Mouse (Mus musculus) intestine, postnatal 0 days (tissue): ENCODE data around the gene Srxn1. TPM values are rescaled to one million over a fixed set of nuclear protein-coding genes. Genes with fewer than 3 reads are reported as not detected.

Source experiments
- ATAC-seq: fragments of 200-750 bp; cut with Nextera tagmentation; 2 replicates; pipeline ENCODE4 v1.8.0; 2017; ENCODE audit warnings: mild to moderate bottlenecking, moderate TSS enrichment, moderate library complexity
- H3K27ac ChIP-seq: fragments of 300-500 bp; sonication (generic); 2 replicates; pipeline ENCODE4 v1.5.1; 2014; ENCODE audit warnings: mild to moderate bottlenecking, low read depth, low read length, moderate library complexity
- H3K27me3 ChIP-seq: fragments of 300-500 bp; sonication (generic); replicated peaks from 2 replicates; pipeline ENCODE4 v1.6.1; 2014; ENCODE audit warnings: low read length, mixed read lengths; ENCODE audit not compliant: control insufficient read depth, insufficient read depth
- H3K36me3 ChIP-seq: fragments of 300-500 bp; sonication (generic); 2 replicates; pipeline ENCODE4 v1.6.1; 2014; ENCODE audit warnings: mild to moderate bottlenecking, moderate library complexity; ENCODE audit not compliant: control insufficient read depth, insufficient read depth
- H3K4me1 ChIP-seq: fragments of 300-500 bp; sonication (generic); replicated peaks from 2 replicates; pipeline ENCODE4 v1.6.1; 2014; ENCODE audit warnings: antibody characterized with exemption, low read length, mixed read lengths; ENCODE audit not compliant: control insufficient read depth, insufficient read depth
- H3K4me2 ChIP-seq: fragments of 300-500 bp; sonication (generic); replicated peaks from 2 replicates; pipeline ENCODE4 v1.6.1; 2014; ENCODE audit warnings: low read depth, mild to moderate bottlenecking, moderate library complexity
- H3K4me3 ChIP-seq: fragments of 300-500 bp; sonication (generic); 2 replicates; pipeline ENCODE4 v1.5.1; 2014; ENCODE audit warnings: low read depth, low read length
- H3K9ac ChIP-seq: fragments of 300-500 bp; sonication (generic); 2 replicates; pipeline ENCODE4 v1.6.1; 2014; ENCODE audit warnings: mild to moderate bottlenecking, low read depth, low read length
- H3K9me3 ChIP-seq: fragments of 300-500 bp; sonication (generic); 2 replicates; pipeline ENCODE4 v1.6.1; 2016; ENCODE audit warnings: mixed run types; ENCODE audit not compliant: control insufficient read depth
- CTCF ChIP-seq: sonication (generic); IDR thresholded peaks from 2 replicates; pipeline ENCODE4 v1.5.1; 2016; ENCODE audit warnings: low read depth, mild to moderate bottlenecking, control low read depth, antibody characterized with exemption, moderate library complexity
- WGBS: fragments of 180-500 bp; shearing (Covaris S2); extraction: QIAGEN DNeasy Blood & Tissue Kit; methylation state at CpG from one replicate; pipeline ENCODE4 v1.1.7; 2014; 5-methylcytosine and 5-hydroxymethylcytosine counted together
- polyA plus RNA-seq: library from polyadenylated mRNA; unstranded; fragments of >200 nt; fragmentation: Nextera tagmentation; extraction: Ambion mirVana; gene quantifications from 2 replicates; pipeline ENCODE4 v1.2.1, GENCODE M21; 2015

Gene Srxn1
- polyA plus RNA-seq, 1 experiment from 2014 or later: 104 TPM

- Histone ChIP-seq H3K9ac (no peak overlapping the region), H3K4me2 (peak overlapping the region; percentile 62; the same call in 1 of the 2 replicates), H3K4me1 (no peaks in the 10 kb centered on the region), H3K9me3 (no peaks in the 10 kb centered on the region), H3K4me3 (no peak overlapping the region), H3K36me3 (no peaks in the 10 kb centered on the region), H3K27me3 (peaks cover 49% of the 10 kb centered on the region), H3K27ac (no peak overlapping the region)
- 22% methylated on average over 7 of the region's 7 CpGs for WGBS
- ATAC-seq: no peak
- no peak for TF ChIP-seq CTCF
Measured at GRCm38 (mm10) chr2:152082456-152083285, 22.6 kb upstream of the Srxn1 start.

- Histone ChIP-seq H3K9me3 (no peaks in the 10 kb centered on the region), H3K36me3 (no peaks in the 10 kb centered on the region), H3K4me2 (no peak overlapping the region), H3K4me3 (no peak overlapping the region), H3K4me1 (no peaks in the 10 kb centered on the region), H3K27me3 (peaks cover 43% of the 10 kb centered on the region), H3K9ac (no peak overlapping the region), H3K27ac (no peak overlapping the region)
- no peak for TF ChIP-seq CTCF
- 63% methylated on average over 4 of the region's 4 CpGs for WGBS
- no peak for ATAC-seq
Measured at GRCm38 (mm10) chr2:152083411-152083810, 21.9 kb upstream of the Srxn1 start.

- Histone ChIP-seq H3K4me1 (no peaks in the 10 kb centered on the region), H3K27me3 (peaks cover 41% of the 10 kb centered on the region), H3K9ac (no peak overlapping the region), H3K9me3 (no peaks in the 10 kb centered on the region), H3K36me3 (no peaks in the 10 kb centered on the region), H3K4me3 (no peak overlapping the region), H3K27ac (no peak overlapping the region), H3K4me2 (no peak overlapping the region)
- no peak for TF ChIP-seq CTCF
- WGBS: 50% methylated on average over 6 of the region's 6 CpGs
- no peak for ATAC-seq
Measured at GRCm38 (mm10) chr2:152084298-152084697, 21.0 kb upstream of the Srxn1 start.

- Histone ChIP-seq H3K27me3 (peaks cover 36% of the 10 kb centered on the region), H3K4me2 (no peak overlapping the region), H3K4me1 (no peaks in the 10 kb centered on the region), H3K9ac (no peak overlapping the region), H3K36me3 (no peaks in the 10 kb centered on the region), H3K27ac (no peak overlapping the region), H3K9me3 (no peaks in the 10 kb centered on the region), H3K4me3 (no peak overlapping the region)
- ATAC-seq: no peak
- WGBS: 72% methylated on average over 6 of the region's 6 CpGs
- no peak for TF ChIP-seq CTCF
Measured at GRCm38 (mm10) chr2:152085414-152085813, 19.9 kb upstream of the Srxn1 start.

GRCm38 (mm10) chr2:152086451-152086850 lies 18.9 kb upstream of the Srxn1 start:
- Histone ChIP-seq H3K36me3 (no peaks in the 10 kb centered on the region), H3K4me1 (no peaks in the 10 kb centered on the region), H3K27me3 (peaks cover 37% of the 10 kb centered on the region), H3K9ac (no peak overlapping the region), H3K27ac (no peak overlapping the region), H3K4me3 (no peak overlapping the region), H3K4me2 (no peak overlapping the region), H3K9me3 (no peaks in the 10 kb centered on the region)
- peak; percentile 15; the same call in 1 of the 2 replicates for TF ChIP-seq CTCF
- ATAC-seq: no peak
- 56% methylated on average over 6 of the region's 6 CpGs for WGBS

DNA sequence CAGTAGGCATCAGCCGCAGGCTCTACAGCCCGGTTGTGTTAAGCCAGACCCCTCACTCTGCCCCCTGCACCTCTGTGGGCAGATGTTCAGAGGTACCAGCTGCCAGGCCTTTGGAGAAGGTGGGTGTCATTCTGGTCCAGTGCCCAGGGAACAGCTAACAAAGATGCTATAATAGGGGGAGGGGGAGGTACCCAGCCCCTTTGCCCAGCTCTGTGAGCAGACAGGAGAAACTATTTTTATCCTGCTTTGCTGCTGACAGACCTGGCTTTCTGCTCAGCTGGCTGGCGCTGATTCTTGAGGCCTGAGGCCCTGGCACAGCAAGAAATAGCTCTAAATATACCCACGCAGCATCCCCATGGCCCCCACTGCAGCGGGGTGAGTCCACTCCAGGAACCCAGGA lies 18.2 kb upstream of the Srxn1 start:
- no peaks in the 10 kb centered on the region for H3K4me1 ChIP-seq
- no peaks in the 10 kb centered on the region for H3K36me3 ChIP-seq
- H3K4me2 ChIP-seq: no peak overlapping the region
- TF ChIP-seq CTCF: no peak
- no peak for ATAC-seq
- whole genome bisulfite sequencing: 86% methylated on average over 5 of the region's 5 CpGs
- no peak overlapping the region for H3K4me3 ChIP-seq
- no peaks in the 10 kb centered on the region for H3K9me3 ChIP-seq
- no peak overlapping the region for H3K27ac ChIP-seq
- H3K27me3 ChIP-seq: peaks cover 39% of the 10 kb centered on the region
- H3K9ac ChIP-seq: no peak overlapping the region
